Mouse (Mus musculus) forebrain, embryonic 16.5 days (tissue): Measurements from ENCODE around the gene Gm20388. TPM values are rescaled to one million over a fixed set of nuclear protein-coding genes. Genes with fewer than 3 reads are reported as not detected.

ENCODE experiments used
- ATAC-seq: fragments of 200-750 bp; cut with Nextera tagmentation; 2 replicates; pipeline ENCODE4 v1.8.0; 2017; ENCODE audit warnings: mild to moderate bottlenecking, moderate library complexity
- H3K27ac ChIP-seq: fragments of 300-500 bp; sonication (generic); 2 replicates; pipeline ENCODE4 v1.5.1; 2014; ENCODE audit warnings: low read length, control low read depth
- H3K27me3 ChIP-seq: fragments of 300-500 bp; sonication (generic); replicated peaks from 2 replicates; pipeline ENCODE4 v1.6.1; 2014; ENCODE audit warnings: low read length; ENCODE audit not compliant: control insufficient read depth, insufficient read depth
- H3K36me3 ChIP-seq: fragments of 300-500 bp; sonication (generic); 2 replicates; pipeline ENCODE4 v1.6.1; 2014; ENCODE audit not compliant: control insufficient read depth, insufficient read depth
- H3K4me1 ChIP-seq: fragments of 300-500 bp; sonication (generic); replicated peaks from 2 replicates; pipeline ENCODE4 v1.6.1; 2014; ENCODE audit warnings: low read length; ENCODE audit not compliant: control insufficient read depth, insufficient read depth
- H3K4me2 ChIP-seq: fragments of 300-500 bp; sonication (generic); 2 replicates; pipeline ENCODE4 v1.6.1; 2014; ENCODE audit warnings: mild to moderate bottlenecking, low read length, control low read depth
- H3K4me3 ChIP-seq: fragments of 300-500 bp; sonication (generic); replicated peaks from 2 replicates; pipeline ENCODE4 v1.5.1; 2014; ENCODE audit warnings: mild to moderate bottlenecking, low read length, control low read depth
- H3K9ac ChIP-seq: fragments of 300-500 bp; sonication (generic); replicated peaks from 2 replicates; pipeline ENCODE4 v1.6.1; 2014; ENCODE audit warnings: low read depth, low read length, control low read depth
- H3K9me3 ChIP-seq: fragments of 300-500 bp; sonication (generic); 2 replicates; pipeline ENCODE4 v1.6.1; 2016; ENCODE audit warnings: low read length; ENCODE audit not compliant: control insufficient read depth
- WGBS: fragments of 180-500 bp; shearing (Covaris S2); extraction: QIAGEN DNeasy Blood & Tissue Kit; methylation state at CpG from one replicate; pipeline ENCODE4 v1.1.7; 2014; 5-methylcytosine and 5-hydroxymethylcytosine counted together
- polyA plus RNA-seq: library from polyadenylated mRNA; unstranded; fragments of >200 nt; fragmentation: Nextera tagmentation; extraction: Ambion mirVana; gene quantifications from 2 replicates; pipeline ENCODE4 v1.2.1, GENCODE M21; 2015

The Gm20388 gene
- polyA plus RNA-seq, 1 experiment from 2014 or later, result 4.7 TPM

DNA sequence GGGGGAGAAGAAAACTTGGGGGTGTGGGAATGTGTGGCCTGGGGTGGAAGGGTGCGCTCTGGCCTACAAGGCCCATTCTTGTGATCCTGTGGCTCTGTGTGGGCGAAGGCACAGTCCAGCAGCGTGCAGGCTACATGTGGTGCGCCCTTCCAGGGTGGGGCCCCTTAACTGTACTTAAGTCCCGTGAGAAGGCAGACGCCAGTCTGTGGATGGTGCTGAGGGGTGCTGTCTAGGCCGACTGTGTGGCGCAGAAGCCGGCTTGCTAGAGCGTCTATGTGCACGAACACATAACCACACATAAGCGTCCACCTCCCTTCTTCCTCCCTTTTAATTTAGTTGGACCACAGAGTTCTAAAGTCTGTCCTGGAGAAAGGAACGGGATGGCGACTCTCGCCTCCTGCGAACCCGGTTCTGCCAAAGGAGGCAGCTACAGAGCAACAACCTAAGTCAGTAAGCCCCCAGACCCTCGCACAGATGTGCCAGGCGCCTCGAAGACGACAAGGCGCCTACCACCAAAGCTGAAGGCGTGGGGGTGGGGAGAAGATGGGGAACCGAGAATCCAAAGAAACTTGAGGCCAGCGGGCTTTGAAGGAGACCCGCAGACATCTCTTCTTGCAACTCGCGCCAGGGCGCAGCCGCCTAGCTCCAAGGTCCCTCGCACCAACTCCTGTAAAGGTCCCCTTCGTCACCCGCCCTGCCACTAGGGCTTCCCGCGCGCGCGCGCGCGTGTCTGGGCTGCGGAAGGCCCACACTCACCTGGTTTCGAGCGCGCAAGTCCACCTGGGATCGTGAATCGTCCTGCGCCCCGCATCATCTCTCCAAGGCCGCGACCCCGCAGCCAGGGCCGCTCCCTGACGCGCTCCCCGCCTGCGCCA, 1171.8 kb downstream of the Gm20388 start:
- Histone ChIP-seq H3K4me2 (peak overlapping the region; percentile 60), H3K4me3 (peak overlapping the region; percentile 40; the same call in 1 of the 2 replicates), H3K9me3 (0 out of 2 replicates have a peak, but pooled peaks cover 2% of the 10 kb centered on the region), H3K27ac (no peak overlapping the region), H3K4me1 (peaks cover 22% of the 10 kb centered on the region), H3K27me3 (peaks cover 93% of the 10 kb centered on the region), H3K9ac (no peak overlapping the region), H3K36me3 (no peaks in the 10 kb centered on the region)
- under 1% methylated on average over 56 of the region's 57 CpGs for WGBS
- ATAC-seq, result no peak

DNA sequence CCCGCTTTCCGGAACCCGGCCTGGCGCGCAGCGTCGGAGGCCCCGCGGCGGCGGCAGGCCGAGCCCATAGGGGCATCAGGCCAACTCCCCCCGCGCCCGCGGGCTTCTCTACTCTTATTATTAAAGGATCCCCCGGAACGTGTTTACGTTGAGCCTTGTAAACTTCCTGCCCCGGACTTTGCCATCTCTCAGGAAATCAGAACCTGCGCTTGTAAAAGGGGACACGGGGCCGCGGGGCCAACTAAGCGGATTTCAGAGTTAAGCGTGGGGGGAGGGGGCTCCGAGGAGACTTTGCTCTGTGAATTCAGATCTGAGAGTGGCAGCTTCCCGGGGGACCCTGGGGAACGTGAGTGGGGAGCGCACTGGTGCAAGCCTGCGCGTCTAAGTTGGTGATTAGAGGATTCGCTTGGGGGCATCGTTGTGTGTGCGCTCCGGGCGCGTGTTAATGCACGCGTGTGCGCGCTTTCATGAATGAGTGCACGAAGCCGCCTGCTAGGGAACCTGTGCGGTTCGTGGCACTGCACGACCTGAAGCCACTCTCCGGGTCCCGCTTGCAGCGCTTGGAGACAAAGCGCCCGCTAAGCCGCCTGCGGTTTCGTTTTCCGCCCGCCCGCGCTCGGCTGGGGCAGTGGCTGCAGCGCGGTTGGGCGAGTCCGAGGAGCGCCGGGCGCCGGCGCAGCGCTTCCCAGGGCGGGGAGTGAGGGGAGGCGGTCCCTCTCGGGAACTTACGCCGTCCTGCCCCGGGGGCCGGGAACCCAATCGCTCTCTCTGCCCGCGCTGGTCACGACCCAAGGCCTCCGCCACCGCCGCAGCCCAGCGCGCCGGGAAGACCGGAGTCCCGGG, 1172.7 kb downstream of the Gm20388 start:
- no peak overlapping the region for H3K9ac ChIP-seq
- peaks cover 22% of the 10 kb centered on the region for H3K4me1 ChIP-seq
- H3K27ac ChIP-seq, result no peak overlapping the region
- peak overlapping the region; percentile 40 for H3K4me3 ChIP-seq
- WGBS, result under 1% methylated on average over 88 of the region's 89 CpGs
- H3K27me3 ChIP-seq, result peaks cover 92% of the 10 kb centered on the region
- peak overlapping the region; percentile 60 for H3K4me2 ChIP-seq
- H3K36me3 ChIP-seq, result no peaks in the 10 kb centered on the region
- ATAC-seq, result peak; percentile 43
- no peaks in the 10 kb centered on the region for H3K9me3 ChIP-seq

DNA sequence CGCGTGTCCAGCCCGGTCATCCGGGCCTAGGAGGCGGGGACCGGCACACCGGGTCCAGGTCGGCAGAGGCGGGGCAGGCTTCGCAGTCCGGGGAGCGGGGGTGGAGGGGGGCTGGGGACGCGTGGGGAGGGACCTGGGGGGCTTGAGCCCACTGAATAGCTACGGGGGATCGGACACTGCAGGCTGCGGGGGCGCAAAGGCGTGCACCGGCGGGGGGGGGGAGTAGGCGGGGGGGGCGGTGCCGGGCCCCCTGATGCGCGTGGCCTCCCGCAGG, 1173.2 kb downstream of the Gm20388 start:
- Histone ChIP-seq H3K9me3 (no peaks in the 10 kb centered on the region), H3K9ac (no peak overlapping the region), H3K36me3 (no peaks in the 10 kb centered on the region), H3K4me1 (peaks cover 22% of the 10 kb centered on the region), H3K27me3 (peaks cover 92% of the 10 kb centered on the region), H3K4me3 (peak overlapping the region; percentile 40), H3K4me2 (peak overlapping the region; percentile 60), H3K27ac (no peak overlapping the region)
- under 1% methylated on average over 18 of the region's 27 CpGs for WGBS
- no peak for ATAC-seq

DNA sequence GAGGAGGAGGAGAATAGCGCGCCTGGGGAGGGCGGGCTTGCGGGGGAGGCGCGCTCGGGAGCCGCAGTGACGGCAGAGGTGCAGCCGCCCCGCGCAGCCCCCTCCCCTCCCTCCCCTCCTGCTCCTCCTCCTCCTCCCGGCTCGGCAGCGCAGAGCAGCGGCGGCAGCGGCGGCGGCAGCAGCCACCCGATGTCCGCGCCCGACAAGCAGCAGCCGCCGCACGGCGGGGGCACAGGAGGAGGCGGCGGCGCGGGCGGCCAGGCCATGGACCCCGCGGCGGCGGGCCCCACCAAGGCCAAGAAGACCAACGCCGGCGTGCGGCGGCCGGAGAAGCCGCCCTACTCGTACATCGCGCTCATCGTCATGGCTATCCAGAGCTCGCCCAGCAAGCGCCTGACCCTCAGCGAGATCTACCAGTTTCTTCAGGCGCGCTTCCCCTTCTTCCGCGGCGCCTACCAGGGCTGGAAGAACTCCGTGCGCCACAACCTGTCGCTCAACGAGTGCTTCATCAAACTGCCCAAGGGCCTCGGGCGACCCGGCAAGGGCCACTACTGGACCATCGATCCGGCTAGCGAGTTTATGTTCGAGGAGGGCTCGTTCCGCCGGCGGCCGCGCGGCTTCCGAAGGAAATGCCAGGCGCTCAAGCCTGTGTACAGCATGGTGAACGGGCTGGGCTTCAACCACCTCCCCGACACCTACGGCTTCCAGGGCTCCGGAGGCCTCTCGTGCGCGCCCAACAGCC, 1173.7 kb downstream of the Gm20388 start, which contains the start of gene Foxf1:
Foxf1 (plus strand) TSS at position 177 of the 742 bp plus-strand sequence.
- Histone ChIP-seq H3K27me3 (peaks cover 91% of the 10 kb centered on the region), H3K27ac (no peak within 1 kb of the TSS), H3K9ac (no peak within 1 kb of the TSS), H3K4me1 (peaks cover 22% of the 10 kb centered on the region), H3K36me3 (no peaks in the 10 kb centered on the region), H3K4me3 (peak within 1 kb of the TSS; percentile 40), H3K4me2 (peak within 1 kb of the TSS; percentile 60), H3K9me3 (no peaks in the 10 kb centered on the region)
- ATAC-seq, result 0 out of 2 replicates have a peak, but pooled peaks have one; percentile 33
- under 1% methylated on average over 49 of the region's 83 CpGs for WGBS

DNA sequence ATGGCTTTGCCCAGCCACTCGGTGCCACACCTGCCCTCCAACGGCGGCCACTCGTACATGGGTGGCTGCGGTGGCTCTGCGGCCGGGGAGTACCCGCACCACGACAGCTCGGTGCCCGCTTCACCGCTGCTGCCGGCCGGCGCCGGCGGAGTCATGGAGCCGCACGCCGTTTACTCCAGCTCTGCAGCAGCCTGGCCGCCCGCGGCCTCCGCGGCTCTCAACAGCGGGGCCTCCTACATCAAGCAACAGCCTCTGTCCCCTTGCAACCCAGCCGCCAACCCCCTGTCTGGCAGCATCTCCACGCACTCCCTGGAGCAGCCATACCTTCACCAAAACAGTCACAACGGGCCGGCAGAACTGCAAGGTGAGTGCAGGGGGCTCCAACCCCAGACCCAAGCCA, 1174.4 kb downstream of the Gm20388 start:
- Histone ChIP-seq H3K36me3 (no peaks in the 10 kb centered on the region), H3K27ac (no peak overlapping the region), H3K4me1 (peaks cover 22% of the 10 kb centered on the region), H3K4me2 (peak overlapping the region; percentile 60), H3K9ac (no peak overlapping the region), H3K4me3 (peak overlapping the region; percentile 40), H3K9me3 (no peaks in the 10 kb centered on the region), H3K27me3 (peaks cover 91% of the 10 kb centered on the region)
- WGBS, result 2% methylated on average over 23 of the region's 30 CpGs
- ATAC-seq, result no peak

DNA sequence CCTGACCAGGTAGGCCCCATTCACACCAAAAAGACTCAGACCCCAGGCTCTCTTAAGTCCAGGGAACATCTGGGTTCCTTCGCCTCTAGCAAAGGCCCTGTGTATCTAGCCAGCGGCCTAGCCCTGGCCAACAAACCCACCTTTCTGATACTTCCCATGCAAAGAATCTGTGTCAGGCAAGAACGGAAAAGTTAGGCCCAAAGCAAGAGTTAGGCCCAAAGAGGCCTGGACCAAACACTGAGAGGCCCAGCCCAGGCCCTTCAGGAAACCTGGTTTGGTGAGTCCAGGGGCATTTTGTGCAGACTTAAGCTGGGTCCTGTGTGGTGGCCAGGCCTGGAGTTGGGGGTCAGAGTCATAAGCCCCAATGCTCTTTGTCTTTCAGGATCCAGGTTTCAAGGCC, 1174.9 kb downstream of the Gm20388 start:
- peaks cover 22% of the 10 kb centered on the region for H3K4me1 ChIP-seq
- no peaks in the 10 kb centered on the region for H3K9me3 ChIP-seq
- peaks cover 91% of the 10 kb centered on the region for H3K27me3 ChIP-seq
- H3K9ac ChIP-seq, result no peak overlapping the region
- no peak for ATAC-seq
- no peak overlapping the region for H3K4me2 ChIP-seq
- no peak overlapping the region for H3K4me3 ChIP-seq
- WGBS, result 28% methylated on average over 3 of the region's 3 CpGs
- no peaks in the 10 kb centered on the region for H3K36me3 ChIP-seq
- H3K27ac ChIP-seq, result no peak overlapping the region

DNA sequence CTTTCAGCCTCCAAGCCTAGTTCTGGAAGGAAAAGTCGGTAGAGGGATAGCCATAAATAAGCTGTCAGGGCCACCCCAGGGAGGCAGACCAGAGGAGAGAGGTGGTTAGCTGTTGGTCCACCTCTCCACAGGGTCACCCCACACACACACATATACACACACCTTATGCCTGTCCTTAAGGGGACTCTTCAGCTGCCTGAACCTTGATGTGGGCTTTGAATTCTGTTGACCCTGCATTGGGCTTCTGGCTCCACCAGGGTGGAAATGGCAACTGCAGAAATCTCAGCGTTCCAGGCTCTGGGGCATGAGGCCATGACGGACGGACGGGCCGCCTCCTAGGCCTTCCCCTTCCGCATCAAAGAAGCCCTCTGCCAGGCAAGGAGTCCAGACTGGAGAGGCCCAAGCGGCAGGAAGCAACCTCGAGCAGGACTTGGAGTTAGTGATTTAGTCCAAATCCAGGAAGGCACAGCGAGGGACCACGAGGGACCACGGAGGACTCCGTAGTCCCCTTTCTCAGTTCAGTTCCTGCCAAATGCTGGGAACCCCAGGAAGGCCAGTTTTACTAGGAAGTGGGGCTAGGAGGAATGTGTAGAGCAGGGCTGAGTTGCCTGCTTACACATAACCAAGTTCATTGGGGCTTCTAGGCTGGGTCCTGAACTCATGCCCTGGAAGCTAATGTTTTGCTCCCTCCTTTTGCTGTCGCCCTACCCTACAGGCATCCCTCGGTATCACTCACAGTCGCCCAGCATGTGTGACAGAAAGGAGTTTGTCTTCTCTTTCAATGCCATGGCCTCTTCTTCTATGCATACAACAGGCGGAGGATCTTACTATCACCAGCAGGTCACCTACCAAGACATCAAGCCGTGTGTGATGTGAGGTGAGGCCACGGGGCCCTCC, 1175.6 kb downstream of the Gm20388 start:
- Histone ChIP-seq H3K9me3 (no peaks in the 10 kb centered on the region), H3K4me2 (no peak overlapping the region), H3K4me3 (no peak overlapping the region), H3K27me3 (peaks cover 91% of the 10 kb centered on the region), H3K27ac (no peak overlapping the region), H3K9ac (no peak overlapping the region), H3K4me1 (peaks cover 22% of the 10 kb centered on the region), H3K36me3 (no peaks in the 10 kb centered on the region)
- ATAC-seq, result no peak
- 10% methylated on average over 19 of the region's 19 CpGs for WGBS

DNA sequence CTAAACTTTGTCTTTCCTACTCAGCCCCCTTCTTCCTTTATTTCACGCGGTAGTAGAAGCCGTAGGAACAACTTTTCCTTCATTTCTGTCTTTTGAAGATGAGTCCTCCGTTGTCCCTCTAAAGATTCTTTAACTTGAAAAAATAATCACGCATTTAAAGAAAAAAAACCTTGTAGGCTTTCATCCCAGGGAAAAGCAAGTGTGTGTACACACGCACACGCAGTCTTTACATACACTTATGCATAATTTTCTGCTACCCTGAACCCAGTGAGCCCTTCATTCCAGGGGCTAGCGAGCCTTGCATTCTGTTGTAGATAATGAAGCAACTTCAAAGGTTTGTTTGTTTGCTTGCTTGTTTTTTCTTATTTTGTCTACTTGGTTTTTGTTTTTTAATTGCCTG, 1177.6 kb downstream of the Gm20388 start:
- H3K4me2 ChIP-seq, result no peak overlapping the region
- ATAC-seq, result no peak
- no peaks in the 10 kb centered on the region for H3K9me3 ChIP-seq
- no peak overlapping the region for H3K9ac ChIP-seq
- 3% methylated on average over 8 of the region's 8 CpGs for WGBS
- peaks cover 16% of the 10 kb centered on the region for H3K4me1 ChIP-seq
- no peak overlapping the region for H3K27ac ChIP-seq
- peaks cover 89% of the 10 kb centered on the region for H3K27me3 ChIP-seq
- H3K36me3 ChIP-seq, result no peaks in the 10 kb centered on the region
- H3K4me3 ChIP-seq, result no peak overlapping the region
